Mouse (Mus musculus) heart, embryonic 10.5 days (tissue): Measurements from ENCODE around the gene Zfp607a. TPM values are rescaled to one million over a fixed set of nuclear protein-coding genes. Genes with fewer than 3 reads are reported as not detected.
"Not testable (repeated sequence)": the region's sequence is repeated elsewhere in the genome, so short reads cannot be mapped to it uniquely, and the experiment has no call there.

ENCODE experiments used
- DNase-seq: peaks from one replicate; pipeline ENCODE4 v3.0.0-alpha.2; 2017; ENCODE audit warnings: low spot score
- H3K27ac ChIP-seq: fragments of 300-500 bp; sonication (generic); 2 replicates; pipeline ENCODE4 v1.5.1; 2016; ENCODE audit warnings: mild to moderate bottlenecking
- H3K27me3 ChIP-seq: fragments of 300-500 bp; sonication (generic); 2 replicates; pipeline ENCODE4 v1.6.1; 2016; ENCODE audit warnings: mild to moderate bottlenecking; ENCODE audit not compliant: poor library complexity, insufficient read depth, severe bottlenecking
- H3K36me3 ChIP-seq: fragments of 300-500 bp; sonication (generic); 2 replicates; pipeline ENCODE4 v1.6.1; 2016; ENCODE audit warnings: mild to moderate bottlenecking, moderate library complexity
- H3K4me1 ChIP-seq: fragments of 300-500 bp; sonication (generic); 2 replicates; pipeline ENCODE4 v1.6.1; 2016; ENCODE audit warnings: mild to moderate bottlenecking
- H3K4me3 ChIP-seq: fragments of 300-500 bp; sonication (generic); 2 replicates; pipeline ENCODE4 v1.5.1; 2016; ENCODE audit warnings: mild to moderate bottlenecking, moderate library complexity
- H3K9me3 ChIP-seq: fragments of 300-500 bp; sonication (generic); 2 replicates; pipeline ENCODE4 v1.6.1; 2016; ENCODE audit warnings: mild to moderate bottlenecking, moderate library complexity
- WGBS: fragments of 180-500 bp; shearing (Covaris S2); methylation state at CpG from one replicate; pipeline ENCODE4 v1.1.7; 2016; 5-methylcytosine and 5-hydroxymethylcytosine counted together
- polyA plus RNA-seq: library from polyadenylated mRNA; unstranded; fragments of >200 nt; fragmentation: Nextera tagmentation; extraction: Ambion mirVana; gene quantifications from 2 replicates; pipeline ENCODE4 v1.2.1, GENCODE M21; 2016

The Zfp607a gene
- 4.4 and 4.7 TPM in 2 replicates for polyA plus RNA-seq

DNA sequence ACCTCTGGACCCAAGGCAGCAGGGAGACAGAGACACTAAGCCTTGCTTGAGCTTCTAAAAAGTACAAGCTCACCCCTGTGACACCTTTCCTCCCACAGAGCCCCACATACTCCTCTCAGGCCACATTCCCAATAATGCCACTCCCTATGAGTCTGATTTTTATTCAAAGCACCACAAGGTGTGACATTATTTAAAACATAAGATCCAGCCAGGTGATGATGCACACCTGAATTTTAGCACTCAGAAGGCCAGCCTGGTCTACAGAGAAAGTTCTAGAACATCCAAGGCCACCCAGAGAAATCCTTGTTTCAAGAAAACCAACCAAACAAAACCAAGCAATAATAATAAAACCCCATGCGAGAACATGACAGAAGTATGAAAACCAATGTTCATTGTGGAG lies at the start of gene Zfp607a:
Gene Zfp607a (plus strand): TSS at position 301 of the 400 bp plus-strand sequence.
- 84% methylated on average over 1 of the region's 1 CpGs for WGBS
- H3K27me3 ChIP-seq, result no peaks in the 10 kb centered on the region
- no peak within 1 kb of the TSS for H3K27ac ChIP-seq
- no peaks in the 10 kb centered on the region for H3K9me3 ChIP-seq
- no peak within 1 kb of the TSS for H3K4me3 ChIP-seq
- peaks cover 14% of the 10 kb centered on the region for H3K4me1 ChIP-seq
- no peak for DNase-seq
- H3K36me3 ChIP-seq, result peaks cover 32% of the 10 kb centered on the region

DNA sequence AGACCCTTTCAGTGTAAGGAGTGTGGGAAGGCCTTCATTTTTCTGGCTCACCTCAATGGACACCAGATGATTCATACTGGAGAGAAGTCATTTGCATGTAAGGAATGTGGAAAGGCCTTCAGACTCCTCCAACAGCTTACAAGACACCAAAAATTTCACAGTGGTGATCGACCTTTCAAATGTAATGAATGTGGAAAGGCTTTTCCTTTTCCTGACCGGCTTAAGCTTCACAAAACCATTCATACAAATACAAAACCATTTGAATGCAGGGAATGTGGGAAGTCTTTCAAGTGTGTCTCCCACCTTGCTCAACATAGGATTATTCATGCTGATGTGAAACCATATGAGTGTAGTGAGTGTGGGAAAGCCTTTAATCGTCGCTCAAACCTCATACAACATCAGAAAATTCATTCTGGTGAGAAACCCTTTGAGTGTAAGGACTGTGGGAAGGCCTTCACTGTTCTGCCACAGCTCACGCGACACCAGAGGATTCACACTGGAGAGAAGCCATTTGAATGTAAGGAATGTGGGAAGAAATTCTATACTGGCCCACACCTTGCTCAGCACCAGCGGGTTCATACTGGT lies 38.7 kb upstream of the Zfp607a start:
- peaks cover 42% of the 10 kb centered on the region for H3K36me3 ChIP-seq
- 90% methylated on average over 7 of the region's 7 CpGs for WGBS

DNA sequence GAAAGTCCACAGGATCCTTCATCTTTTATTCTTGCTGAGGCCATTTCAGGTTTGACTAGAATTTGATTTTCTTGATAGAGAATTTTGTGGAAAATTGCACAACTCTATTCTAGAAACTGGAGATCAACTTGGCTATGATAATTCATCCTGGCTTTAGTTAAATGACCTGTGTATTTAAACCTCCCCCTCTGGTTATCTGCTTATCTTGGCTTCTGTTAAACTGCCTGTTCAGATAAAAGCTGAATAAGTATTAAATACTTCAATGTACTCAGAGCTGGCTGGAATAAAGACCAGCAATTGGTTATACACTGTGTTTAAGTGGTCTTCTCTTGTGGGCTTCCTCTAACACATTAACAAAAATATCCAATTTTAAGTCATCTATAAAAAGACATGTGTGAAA lies 34.7 kb upstream of the Zfp607a start:
- peaks cover 23% of the 10 kb centered on the region for H3K36me3 ChIP-seq
- H3K27me3 ChIP-seq, result no peaks in the 10 kb centered on the region
- H3K4me3 ChIP-seq, result no peak overlapping the region
- no peak overlapping the region for H3K27ac ChIP-seq
- DNase-seq, result no peak
- H3K9me3 ChIP-seq, result no peaks in the 10 kb centered on the region; the same call in 1 of the 2 replicates
- no peaks in the 10 kb centered on the region for H3K4me1 ChIP-seq

More for the DNA sequence above, 38.7 kb upstream of the Zfp607a start:
- no peak for DNase-seq
- no peak overlapping the region for H3K4me3 ChIP-seq
- no peaks in the 10 kb centered on the region for H3K9me3 ChIP-seq
- no peak overlapping the region for H3K27ac ChIP-seq
- H3K4me1 ChIP-seq, result no peaks in the 10 kb centered on the region
- H3K27me3 ChIP-seq, result no peaks in the 10 kb centered on the region

DNA sequence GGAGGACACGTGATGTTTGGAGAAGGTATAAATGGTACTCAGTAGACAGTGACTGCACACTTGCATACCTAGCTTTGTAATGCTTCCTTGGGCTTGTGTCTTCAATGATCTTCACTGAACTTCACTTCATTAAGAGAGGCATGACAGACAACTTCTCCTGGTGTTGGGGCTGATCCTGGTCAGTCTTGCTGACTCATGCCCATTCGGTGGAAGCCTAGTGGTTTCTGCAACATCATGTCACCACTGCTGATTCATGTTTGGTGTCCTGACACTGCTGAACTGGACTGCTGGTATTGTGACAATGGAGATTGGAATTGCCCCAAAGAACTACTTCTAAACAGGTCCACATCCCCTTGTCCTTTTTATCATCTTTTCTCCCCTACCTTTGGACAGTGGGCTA lies 23.2 kb upstream of the Zfp607a start:
- no peaks in the 10 kb centered on the region for H3K36me3 ChIP-seq
- H3K4me1 ChIP-seq, result peaks cover 3% of the 10 kb centered on the region
- DNase-seq, result no peak
- no peaks in the 10 kb centered on the region for H3K27me3 ChIP-seq
- 76% methylated on average over 2 of the region's 2 CpGs for WGBS
- no peak overlapping the region for H3K27ac ChIP-seq
- no peaks in the 10 kb centered on the region for H3K9me3 ChIP-seq
- no peak overlapping the region for H3K4me3 ChIP-seq

DNA sequence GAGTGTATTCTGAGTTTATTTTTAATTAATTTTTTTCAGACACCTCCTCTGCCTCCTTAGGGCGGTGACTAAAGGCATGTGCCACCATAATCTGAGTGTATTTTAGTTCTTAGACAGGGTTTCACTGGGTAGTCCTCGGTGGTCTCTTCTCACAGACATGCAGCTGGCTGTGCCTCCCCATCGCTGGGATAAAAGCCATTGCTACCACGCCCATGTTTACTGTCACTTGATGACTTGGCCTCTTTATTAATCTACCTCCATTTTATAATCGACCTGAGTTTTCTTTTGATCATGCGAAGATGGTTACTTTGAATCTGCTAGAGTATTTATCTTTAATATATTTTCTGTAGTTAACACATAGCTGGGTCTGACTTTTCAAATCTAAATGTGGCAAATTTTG lies 19.4 kb upstream of the Zfp607a start:
- peak overlapping the region; percentile 81 for H3K27ac ChIP-seq
- H3K4me3 ChIP-seq, result peak overlapping the region; percentile 70
- H3K4me1 ChIP-seq, result peaks cover 9% of the 10 kb centered on the region
- no peaks in the 10 kb centered on the region for H3K36me3 ChIP-seq
- no peak for DNase-seq
- no peaks in the 10 kb centered on the region for H3K9me3 ChIP-seq
- 28% methylated on average over 6 of the region's 6 CpGs for whole genome bisulfite sequencing
- no peaks in the 10 kb centered on the region for H3K27me3 ChIP-seq

DNA sequence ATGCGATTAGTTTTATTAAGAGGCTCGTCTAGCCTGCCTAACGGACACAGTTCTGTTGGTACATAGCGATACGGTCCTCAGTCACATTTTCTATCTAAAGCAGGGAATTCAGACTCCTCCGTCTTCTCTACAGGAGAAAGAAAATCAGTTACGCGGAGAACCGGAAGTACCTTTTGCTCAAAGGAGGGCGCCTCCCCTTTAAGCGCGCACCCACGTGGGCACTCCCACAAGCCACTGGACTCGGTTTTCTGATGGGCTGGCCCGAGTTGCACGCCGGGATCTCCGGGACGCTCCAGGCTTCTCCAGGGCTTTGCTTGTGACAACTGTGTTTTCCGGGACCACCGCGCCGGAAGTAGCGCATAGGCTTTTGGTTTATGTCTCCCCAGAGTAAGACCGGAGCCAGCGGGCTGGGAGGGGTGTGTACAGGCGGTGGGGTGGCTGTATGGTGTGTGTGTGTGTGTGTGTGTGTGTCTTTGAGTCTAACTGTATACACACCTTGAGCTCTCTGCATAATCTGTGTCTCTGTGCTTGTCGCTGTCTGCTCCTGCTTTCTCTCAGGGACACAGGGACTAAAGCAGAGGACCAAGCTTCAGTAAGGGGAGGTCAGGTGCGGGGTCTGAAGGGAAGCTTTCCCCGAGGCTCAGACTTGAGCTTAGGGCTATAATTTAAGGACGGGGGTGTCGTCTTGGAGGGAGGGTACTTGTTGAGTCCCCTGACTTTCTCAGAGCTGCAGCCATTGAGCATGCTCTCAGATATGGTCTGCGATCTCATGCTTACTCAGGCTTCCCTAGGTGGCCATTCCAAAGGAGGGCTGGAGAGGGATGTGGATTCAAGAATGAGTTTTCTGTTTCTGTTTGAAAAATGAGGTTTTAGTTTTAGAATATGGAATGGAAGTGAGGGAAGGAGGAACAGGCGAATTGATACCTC lies 18.7 kb upstream of the Zfp607a start, which contains the start of gene Zfp59:
Gene Zfp59 (plus strand): TSS at position 285 of the 927 bp plus-strand sequence.
- H3K4me1 ChIP-seq, result peaks cover 9% of the 10 kb centered on the region

DNA sequence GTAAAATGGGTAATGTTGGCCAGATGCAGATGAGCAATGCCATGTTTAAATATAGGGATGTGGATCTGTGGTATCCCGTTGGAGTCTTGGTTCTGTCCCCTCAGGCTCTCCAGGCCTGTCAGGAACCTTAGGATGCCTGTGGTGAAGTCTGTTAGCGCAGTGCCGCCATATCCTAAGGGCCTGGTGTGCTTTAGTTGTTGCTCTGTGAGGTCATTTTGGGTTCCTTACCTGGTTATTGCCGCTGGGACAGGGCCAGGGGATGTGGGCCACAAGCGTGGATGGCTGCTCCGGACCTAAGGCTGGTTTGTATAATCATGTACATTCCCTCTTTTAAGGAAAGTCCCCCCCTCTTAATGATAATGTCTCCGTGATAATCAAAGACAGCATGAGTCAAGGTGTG lies 17.7 kb upstream of the Zfp607a start:
- no peaks in the 10 kb centered on the region for H3K27me3 ChIP-seq

More for the DNA sequence above, 18.7 kb upstream of the Zfp607a start, which contains the start of gene Zfp59:
- Histone ChIP-seq H3K4me3 (peak within 1 kb of the TSS; percentile 70), H3K9me3 (no peaks in the 10 kb centered on the region), H3K27me3 (no peaks in the 10 kb centered on the region), H3K36me3 (peaks cover 1% of the 10 kb centered on the region; the same call in 1 of the 2 replicates), H3K27ac (peak within 1 kb of the TSS; percentile 81)
- DNase-seq, result peak; percentile 97
- 4% methylated on average over 34 of the region's 34 CpGs for WGBS

DNA sequence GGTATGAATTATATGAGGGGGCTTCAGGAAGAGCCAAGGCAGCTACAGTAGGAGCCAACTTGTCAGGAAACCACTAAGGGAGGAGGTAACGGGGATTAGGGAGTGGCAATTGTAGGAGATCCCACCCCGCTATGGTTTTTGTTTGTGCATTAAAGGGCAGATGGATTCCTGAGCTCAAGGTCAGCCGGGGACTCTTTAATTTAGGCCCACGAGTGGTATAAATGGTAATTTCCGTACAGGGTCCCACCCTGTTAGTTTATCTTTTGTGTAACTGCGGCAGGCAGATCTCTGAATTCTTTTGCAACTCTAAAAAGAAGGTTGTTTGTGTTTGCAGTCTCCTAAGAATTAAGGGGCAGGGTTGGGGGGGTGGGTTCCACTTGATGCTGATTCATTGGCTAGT lies 17.2 kb upstream of the Zfp607a start:
- 85% methylated on average over 6 of the region's 6 CpGs for WGBS

More for the DNA sequence above, 17.7 kb upstream of the Zfp607a start:
- H3K36me3 ChIP-seq, result peaks cover 6% of the 10 kb centered on the region
- WGBS, result 92% methylated on average over 7 of the region's 7 CpGs
- DNase-seq, result no peak
- peak overlapping the region; percentile 70 for H3K4me3 ChIP-seq
- no peak overlapping the region for H3K27ac ChIP-seq
- no peaks in the 10 kb centered on the region for H3K9me3 ChIP-seq
- peaks cover 9% of the 10 kb centered on the region for H3K4me1 ChIP-seq

DNA sequence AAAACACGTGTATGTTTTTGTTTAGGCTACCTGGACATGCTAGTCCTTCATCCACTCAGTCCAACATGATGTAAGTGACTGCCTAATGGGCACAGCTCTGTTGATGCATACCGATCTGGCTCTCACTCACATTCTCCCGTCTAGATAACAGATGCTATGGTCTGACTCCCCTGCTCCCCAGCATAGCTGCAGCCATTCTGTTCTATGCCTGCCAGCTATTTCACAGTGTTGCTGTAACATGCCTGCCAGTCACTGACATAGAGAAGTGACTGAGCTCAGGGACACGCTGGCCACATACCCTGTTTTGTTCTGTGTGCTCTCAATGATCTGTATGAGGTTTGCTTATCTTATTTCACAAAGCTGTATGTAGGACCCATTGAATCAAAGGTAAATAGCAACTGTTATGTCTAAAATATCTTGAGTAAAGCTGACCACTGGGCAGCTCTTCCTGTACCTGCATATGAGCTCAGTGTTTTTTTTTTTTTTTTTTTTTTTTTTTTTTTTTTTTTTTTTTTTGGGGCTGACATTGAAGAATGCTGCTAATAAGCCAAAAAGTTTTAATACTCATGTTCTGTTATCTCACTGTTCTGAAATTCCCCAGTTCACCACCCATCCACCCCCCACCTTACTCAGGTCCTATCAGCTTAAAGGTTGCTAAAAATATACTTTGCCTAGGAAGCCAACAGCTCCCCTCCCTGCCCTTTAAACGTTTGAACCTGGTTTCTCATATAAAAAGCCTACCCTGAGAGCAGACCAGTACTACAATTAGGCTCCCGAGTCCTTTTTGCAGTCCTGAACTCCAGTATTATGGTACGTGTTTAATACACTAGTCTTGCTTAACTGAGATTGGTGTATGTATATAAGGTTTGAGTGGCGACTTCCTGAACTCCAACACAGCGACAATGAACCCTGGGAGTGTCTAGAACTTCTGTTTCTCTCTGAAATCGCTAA lies 2.2 kb downstream of the Zfp607a start:
- H3K36me3 ChIP-seq, result peaks cover 28% of the 10 kb centered on the region
- WGBS, result 17% methylated on average over 10 of the region's 10 CpGs
- DNase-seq, result no peak

More for the DNA sequence above, 17.2 kb upstream of the Zfp607a start:
- no peak overlapping the region for H3K27ac ChIP-seq
- DNase-seq, result no peak
- no peaks in the 10 kb centered on the region for H3K27me3 ChIP-seq
- peaks cover 9% of the 10 kb centered on the region for H3K4me1 ChIP-seq
- no peaks in the 10 kb centered on the region for H3K9me3 ChIP-seq
- H3K36me3 ChIP-seq, result peaks cover 11% of the 10 kb centered on the region
- H3K4me3 ChIP-seq, result no peak overlapping the region

DNA sequence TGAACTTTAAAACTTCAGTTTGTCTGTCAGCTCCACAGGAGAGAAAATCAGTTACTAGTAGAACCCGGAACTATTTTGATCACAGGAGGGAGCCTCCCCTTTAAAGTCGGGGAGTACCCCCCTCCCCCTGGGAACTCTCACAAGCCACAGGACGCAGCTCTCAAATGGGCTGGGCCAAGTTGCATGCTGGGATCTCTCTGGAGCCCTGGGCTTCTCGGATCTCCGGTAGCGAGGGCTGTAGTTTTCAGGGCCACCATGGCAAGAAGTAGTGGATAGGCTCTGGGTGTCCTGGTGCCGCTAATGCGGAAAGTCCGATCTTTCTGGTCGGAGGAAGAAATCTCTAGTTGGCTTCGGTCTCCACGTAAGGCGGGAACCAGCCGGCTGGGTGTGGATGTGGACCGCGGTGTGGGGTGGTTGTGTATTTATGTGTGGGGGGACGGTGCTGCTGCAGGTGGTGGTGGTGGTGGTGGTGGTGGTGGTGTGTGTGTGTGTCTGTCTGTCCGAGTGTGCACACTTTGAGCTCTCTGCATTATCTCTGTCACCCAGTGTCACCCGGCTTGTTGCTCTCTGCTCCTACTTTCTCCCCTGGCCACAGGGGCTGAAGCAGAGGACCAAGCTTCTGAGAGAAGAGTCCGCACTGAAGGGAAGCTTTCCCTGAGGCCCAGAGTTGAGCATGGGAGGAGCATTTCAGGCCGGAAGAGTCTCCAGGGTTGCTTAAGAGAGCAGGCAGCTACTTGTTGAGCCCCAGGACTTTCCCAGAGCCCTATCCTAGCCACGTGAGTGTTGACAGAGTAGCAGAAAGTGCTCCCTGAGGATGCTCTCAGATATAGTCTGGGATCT lies 3.3 kb downstream of the Zfp607a start:
- H3K4me1 ChIP-seq, result peaks cover 14% of the 10 kb centered on the region
- peaks cover 30% of the 10 kb centered on the region for H3K36me3 ChIP-seq
- no peaks in the 10 kb centered on the region for H3K27me3 ChIP-seq
- H3K27ac ChIP-seq, result peak overlapping the region; percentile 90
- under 1% methylated on average over 22 of the region's 22 CpGs for WGBS
- DNase-seq, result peak; percentile 90
- H3K4me3 ChIP-seq, result peak overlapping the region; percentile 73
- no peaks in the 10 kb centered on the region for H3K9me3 ChIP-seq

More for the DNA sequence above, 2.2 kb downstream of the Zfp607a start:
- H3K9me3 ChIP-seq, result no peaks in the 10 kb centered on the region
- no peaks in the 10 kb centered on the region for H3K27me3 ChIP-seq
- H3K27ac ChIP-seq, result peak overlapping the region; percentile 90
- peak overlapping the region; percentile 73 for H3K4me3 ChIP-seq
- peaks cover 14% of the 10 kb centered on the region for H3K4me1 ChIP-seq

DNA sequence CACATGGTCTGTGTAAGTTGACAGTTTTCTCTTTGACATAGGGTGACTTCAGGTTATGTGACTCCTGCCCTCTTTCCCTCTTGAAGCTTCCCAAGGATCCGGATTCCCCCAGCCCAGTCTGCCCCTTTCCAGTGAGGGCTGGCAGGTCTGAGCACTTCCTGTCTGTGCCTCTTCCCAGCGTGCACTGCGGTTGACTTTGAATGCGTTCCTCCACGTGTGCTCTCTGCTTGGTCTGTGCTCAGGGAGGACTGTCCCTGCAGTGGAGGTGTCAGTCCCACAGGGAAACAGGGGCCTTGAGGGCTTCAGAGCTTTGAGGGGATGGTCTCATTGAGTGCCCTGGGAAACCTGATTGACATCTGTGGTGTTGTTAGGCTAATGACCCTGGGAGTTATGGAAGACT lies 5.3 kb downstream of the Zfp607a start:
- peaks cover 41% of the 10 kb centered on the region for H3K36me3 ChIP-seq
- H3K27me3 ChIP-seq, H3K9me3 ChIP-seq, DNase-seq, H3K4me3 ChIP-seq, H3K27ac ChIP-seq: not testable (repeated sequence)
- H3K4me1 ChIP-seq, result peaks cover 14% of the 10 kb centered on the region
- 80% methylated on average over 5 of the region's 5 CpGs for WGBS
